31 mouse cellular contexts compared by ENCODE assay signal in the genomic region with DNA sequence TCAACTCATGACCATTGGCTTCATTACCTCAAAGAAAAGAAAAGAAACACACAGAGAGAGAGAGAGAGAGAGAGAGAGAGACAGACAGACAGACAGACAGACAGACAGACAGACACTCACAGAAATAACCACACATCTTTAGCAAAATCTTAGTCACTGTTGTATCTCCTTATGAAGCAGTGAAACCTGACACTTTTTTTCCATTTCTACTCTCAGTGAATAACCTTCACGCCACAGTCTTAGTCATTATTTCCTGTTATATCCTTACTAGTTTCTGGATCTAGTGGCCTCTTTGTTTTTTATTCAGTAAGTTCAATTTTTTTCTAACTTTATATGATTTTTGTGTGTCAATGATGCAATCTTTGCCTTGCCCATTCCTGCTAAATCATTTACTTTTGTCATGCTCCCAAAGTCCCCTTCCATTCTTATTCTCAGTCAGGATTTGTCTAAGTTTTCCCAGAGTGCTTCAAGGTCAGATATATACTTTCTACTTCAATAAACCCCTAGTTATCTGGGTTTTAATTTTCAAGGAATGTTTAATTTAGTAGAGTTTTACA. TPM values are rescaled to one million over a fixed set of nuclear protein-coding genes. Genes with fewer than 3 reads are reported as not detected.
DNase-seq lines count a peak whose midpoint lies in the region; ATAC-seq and TF ChIP-seq lines count a peak whose summit lies in the region.
"Had no signal": no experiment of that assay in that cellular context is flagged by ENCODE, and none has a peak within 500 bp of the region (broad histone marks: within the 10 kb centered on the region; RNA-seq: fewer than 3 reads in every experiment).

No protein-coding gene starts in this region.

- no peak overlapping the region for H3ac ChIP-seq in C2C12 (ENCODE audit: control insufficient read depth, insufficient read length, low read depth)

- no peaks in the 10 kb centered on the region for H3K4me1 ChIP-seq in intestine, postnatal 0 days (replicated peaks; ENCODE audit: control insufficient read depth, insufficient read depth, low read length)
- H3K4me1 ChIP-seq: embryonic facial prominence, embryonic 13.5 days; embryonic facial prominence, embryonic 15.5 days; forebrain, embryonic 10.5 days; forebrain, embryonic 12.5 days had no signal

- DNase-seq in 3T3-L1 (ENCODE audit: low read depth, low spot score) (peak; percentile 81), NIH3T3 (ENCODE audit: low read depth) (peak; percentile 17), adipocyte (ENCODE audit: low spot score) (no peak)
- no peak for DNase-seq in adrenal gland, postnatal 10 days
- DNase-seq in thymus, postnatal 14 days, result no peak
- DNase-seq: adrenal gland, adult 8-10 months; adrenal gland, postnatal 25 days; B cell, adult 2 months; cerebellum, adult 11 months; cerebellum, adult 18-20 months; cerebellum, adult 8-10 months; cerebellum, adult 9-11 months; cerebellum, postnatal 14 days; cerebellum, postnatal 36 days; embryo, embryonic 11 days had no signal

- no peaks in the 10 kb centered on the region for H3K79me3 ChIP-seq in C2C12 (ENCODE audit: low read depth)

- TF ChIP-seq CTCF in C2C12 (IDR thresholded peaks at IDR 0.05; ENCODE audit: control insufficient read depth, insufficient read depth, insufficient read length), result no peak
- TF ChIP-seq CTCF in intestine, postnatal 0 days (IDR thresholded peaks at IDR 0.05; ENCODE audit: low read depth), result no peak

- H3K9me3 ChIP-seq in intestine, postnatal 0 days (ENCODE audit: control insufficient read depth), result no peaks in the 10 kb centered on the region
- H3K9me3 ChIP-seq: embryonic facial prominence, embryonic 13.5 days; embryonic facial prominence, embryonic 15.5 days; forebrain, embryonic 10.5 days; forebrain, embryonic 12.5 days; G1E had no signal

- H3K4me3 ChIP-seq in C2C12 (ENCODE audit: insufficient read depth, poor library complexity, severe bottlenecking), result no peak overlapping the region
- no peak overlapping the region for H3K4me3 ChIP-seq in intestine, postnatal 0 days (ENCODE audit: low read depth, low read length)
- H3K4me3 ChIP-seq: embryonic facial prominence, embryonic 13.5 days; embryonic facial prominence, embryonic 15.5 days; erythroblast, embryonic 14.5 days; forebrain, embryonic 10.5 days; forebrain, embryonic 12.5 days had no signal

- no peak overlapping the region for H3K4me2 ChIP-seq in intestine, postnatal 0 days (replicated peaks; ENCODE audit: low read depth)
- H3K4me2 ChIP-seq: embryonic facial prominence, embryonic 13.5 days; embryonic facial prominence, embryonic 15.5 days; forebrain, embryonic 12.5 days had no signal

- 74% methylated on average over 1 of the region's 1 CpGs for WGBS in intestine, postnatal 0 days

- no peaks in the 10 kb centered on the region for H3K79me2 ChIP-seq in C2C12 (ENCODE audit: control insufficient read depth, insufficient read depth)

- ATAC-seq in intestine, postnatal 0 days, result no peak
- ATAC-seq: forebrain, embryonic 14.5 days; forebrain, embryonic 16.5 days had no signal

- no peak overlapping the region for H3K9ac ChIP-seq in intestine, postnatal 0 days (ENCODE audit: low read depth, low read length)
- H3K9ac ChIP-seq: embryonic facial prominence, embryonic 13.5 days; embryonic facial prominence, embryonic 15.5 days; forebrain, embryonic 12.5 days had no signal

- no peaks in the 10 kb centered on the region for H3K36me3 ChIP-seq in C2C12 (ENCODE audit: control insufficient read depth, insufficient read depth)
- H3K36me3 ChIP-seq in intestine, postnatal 0 days (ENCODE audit: control insufficient read depth, insufficient read depth), result no peaks in the 10 kb centered on the region
- H3K36me3 ChIP-seq: embryonic facial prominence, embryonic 13.5 days; embryonic facial prominence, embryonic 15.5 days; forebrain, embryonic 10.5 days; forebrain, embryonic 12.5 days; G1E had no signal

- no peaks in the 10 kb centered on the region for H3K27me3 ChIP-seq in C2C12 (ENCODE audit: control insufficient read depth, insufficient read depth, insufficient read length)
- no peaks in the 10 kb centered on the region for H3K27me3 ChIP-seq in intestine, postnatal 0 days (replicated peaks; ENCODE audit: control insufficient read depth, insufficient read depth, low read length)
- H3K27me3 ChIP-seq: embryonic facial prominence, embryonic 13.5 days; embryonic facial prominence, embryonic 15.5 days; forebrain, embryonic 12.5 days had no signal

- H3K27ac ChIP-seq in intestine, postnatal 0 days (ENCODE audit: low read depth, low read length), result no peak overlapping the region
- H3K27ac ChIP-seq: embryonic facial prominence, embryonic 13.5 days; embryonic facial prominence, embryonic 15.5 days; forebrain, embryonic 10.5 days; forebrain, embryonic 12.5 days had no signal

TF ChIP-seq in C2C12, 6 proteins besides CTCF, POLR2A, EP300 and RAD21:
- TF ChIP-seq CEBPB (IDR thresholded peaks at IDR 0.05; ENCODE audit: low read depth), result peak; percentile 70
- no peak for TF ChIP-seq USF1 (IDR thresholded peaks at IDR 0.05; ENCODE audit: low read depth)
- TF ChIP-seq MYOD1 (IDR thresholded peaks at IDR 0.05; ENCODE audit: control insufficient read depth, insufficient read length, low read depth), result no peak
- TF ChIP-seq MYOG (IDR thresholded peaks at IDR 0.05; ENCODE audit: control insufficient read depth, extremely low read depth, insufficient read length), result no peak
- no peak for TF ChIP-seq FOSL1 (IDR thresholded peaks at IDR 0.05; ENCODE audit: insufficient read depth, low read length, poor library complexity, severe bottlenecking)
- no peak for TF ChIP-seq MAX (IDR thresholded peaks at IDR 0.05)

RNA-seq across cellular contexts. Expression of a gene that starts 1.4 kb away (rescaled TPM):
- polyA plus RNA-seq in C2C12 (2012; fragmentation: generic; extraction: Trizol), result 0.25 TPM
- not detected in 2 replicates for polyA plus RNA-seq in intestine, postnatal 0 days (2015; fragmentation: Nextera tagmentation; extraction: Ambion mirVana)
- not detected for total RNA-seq in adrenal gland, postnatal 10 days (2021)
- total RNA-seq: adrenal gland, adult 18-20 months; adrenal gland, adult 8-10 months; common myeloid progenitor, adult 5-6 weeks had no signal
- polyA plus RNA-seq: brain, embryonic 14.5 days; embryonic facial prominence, embryonic 11.5 days; embryonic facial prominence, embryonic 13.5 days; embryonic facial prominence, embryonic 15.5 days; erythroblast, embryonic 14.5 days; forebrain, embryonic 10.5 days; forebrain, embryonic 12.5 days; forebrain, embryonic 14.5 days; forebrain, embryonic 16.5 days; frontal cortex, adult 2 months; G1E had no signal

RNA-seq across cellular contexts. Expression of a gene that starts 13.0 kb away (rescaled TPM):
- polyA plus RNA-seq in C2C12 (2012; fragmentation: generic; extraction: Trizol), result 0.77 TPM
- not detected in 2 replicates for polyA plus RNA-seq in intestine, postnatal 0 days (2015; fragmentation: Nextera tagmentation; extraction: Ambion mirVana)
- not detected for total RNA-seq in adrenal gland, postnatal 10 days (2021)
- total RNA-seq: adrenal gland, adult 18-20 months; adrenal gland, adult 8-10 months; adrenal gland, postnatal 25 days; adrenal gland, postnatal 4 days; common myeloid progenitor, adult 5-6 weeks; G1E had no signal
- polyA plus RNA-seq: brain, embryonic 14.5 days; embryonic facial prominence, embryonic 11.5 days; embryonic facial prominence, embryonic 13.5 days; erythroblast, embryonic 14.5 days; forebrain, embryonic 10.5 days; forebrain, embryonic 12.5 days; forebrain, embryonic 14.5 days; forebrain, embryonic 16.5 days; frontal cortex, adult 2 months; G1E had no signal

RNA-seq across cellular contexts. Expression of a gene that starts 34.0 kb away (rescaled TPM):
- not detected for polyA plus RNA-seq in C2C12 (2012; fragmentation: generic; extraction: Trizol)
- not detected in 2 replicates for polyA plus RNA-seq in intestine, postnatal 0 days (2015; fragmentation: Nextera tagmentation; extraction: Ambion mirVana)
- total RNA-seq in adrenal gland, postnatal 10 days (2021), result not detected
- total RNA-seq: adrenal gland, adult 18-20 months; adrenal gland, adult 8-10 months; adrenal gland, postnatal 25 days; adrenal gland, postnatal 4 days; common myeloid progenitor, adult 5-6 weeks had no signal
- polyA plus RNA-seq: brain, embryonic 14.5 days; embryonic facial prominence, embryonic 11.5 days; embryonic facial prominence, embryonic 13.5 days; erythroblast, embryonic 14.5 days; forebrain, embryonic 10.5 days; forebrain, embryonic 12.5 days; forebrain, embryonic 14.5 days; forebrain, embryonic 16.5 days; frontal cortex, adult 2 months; G1E had no signal

RNA-seq across cellular contexts. Expression of a gene that starts 51.9 kb away (rescaled TPM):
- polyA plus RNA-seq in C2C12 (2012; fragmentation: generic; extraction: Trizol), result not detected
- polyA plus RNA-seq in intestine, postnatal 0 days (2015; fragmentation: Nextera tagmentation; extraction: Ambion mirVana), result not detected in 2 replicates
- not detected for total RNA-seq in adrenal gland, postnatal 10 days (2021)
- total RNA-seq: adrenal gland, adult 18-20 months; adrenal gland, adult 8-10 months; adrenal gland, postnatal 25 days; adrenal gland, postnatal 4 days; common myeloid progenitor, adult 5-6 weeks; G1E had no signal
- polyA plus RNA-seq: brain, embryonic 14.5 days; embryonic facial prominence, embryonic 11.5 days; embryonic facial prominence, embryonic 13.5 days; erythroblast, embryonic 14.5 days; forebrain, embryonic 10.5 days; forebrain, embryonic 12.5 days; forebrain, embryonic 14.5 days; forebrain, embryonic 16.5 days; frontal cortex, adult 2 months; G1E had no signal

Comparison
In these comparisons a context has a peak if more than half of its experiments do, and no peak if none do; other contexts are left out.
1. DNase-seq: peak in 3T3-L1 (single experiment) and NIH3T3 (single experiment); none in adipocyte (single experiment), adrenal gland, postnatal 10 days (single experiment) and thymus, postnatal 14 days (single experiment).